Mouse (Mus musculus) cerebellum, adult 9-10 months (tissue): ENCODE measurements around the gene Ppef2.

Experiments
- DNase-seq: peaks from one replicate; pipeline ENCODE4 v3.0.0; 2022

Ppef2 gene

GRCm38 (mm10) chr5:92256218-92256617, at the start of gene Ppef2:
Gene Ppef2 (minus strand): TSS chr5:92256278.
- no peak for DNase-seq

GRCm38 (mm10) chr5:92304291-92304690, 48.2 kb upstream of the Ppef2 start:
- DNase-seq, result no peak

DNA sequence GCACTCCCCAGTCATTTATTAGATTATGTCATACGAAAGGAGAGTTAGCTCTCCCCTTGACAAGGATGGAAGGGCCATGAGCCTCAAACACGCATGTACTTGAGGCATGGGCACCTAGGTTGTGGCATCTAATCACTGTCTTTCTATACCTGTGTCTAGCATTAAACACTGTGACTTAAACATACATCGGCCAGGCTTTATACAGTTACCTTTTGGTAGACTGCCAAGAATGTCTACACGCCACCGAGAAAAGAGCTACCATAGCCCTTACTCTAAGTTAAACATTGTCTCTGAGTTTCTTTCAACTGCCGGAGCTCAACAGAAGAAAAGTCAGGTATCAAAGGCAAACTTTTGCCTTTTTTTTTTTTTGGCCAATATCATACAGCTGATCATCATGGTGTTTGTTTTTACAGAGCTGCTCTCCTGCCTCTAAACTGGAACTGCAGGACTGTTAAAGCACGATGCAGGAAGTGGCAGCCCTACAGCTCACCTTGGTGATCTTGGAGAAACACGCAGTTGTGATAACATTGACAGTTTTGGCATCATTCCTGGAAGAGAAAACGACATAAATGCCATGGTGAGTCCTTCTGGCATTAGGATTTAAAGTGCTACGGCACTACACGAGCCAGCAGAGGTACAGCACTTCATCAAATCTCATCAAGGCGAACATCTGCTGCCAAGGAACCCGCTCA, 46.2 kb upstream of the Ppef2 start:
- no peak for DNase-seq

DNA sequence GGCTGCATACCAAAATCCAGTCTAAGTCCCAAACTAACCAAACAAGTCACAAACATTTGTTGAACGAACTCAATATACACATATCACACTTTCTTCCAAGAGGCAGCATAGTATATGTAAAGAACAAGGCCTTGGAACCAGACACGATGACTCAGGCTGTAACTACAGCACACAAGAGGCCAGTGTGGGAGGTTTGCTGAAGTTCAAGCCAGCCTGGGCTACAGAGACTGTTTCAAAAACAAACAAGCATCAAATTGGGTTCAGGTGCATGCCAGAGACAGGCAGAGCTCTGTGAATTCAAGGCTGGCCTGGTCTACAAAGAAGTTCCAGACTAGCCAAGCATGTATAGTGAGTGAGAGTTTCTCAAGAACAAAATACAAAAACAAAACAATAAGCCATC, 38.4 kb upstream of the Ppef2 start:
- DNase-seq, result no peak

GRCm38 (mm10) chr5:92291652-92292414, 35.8 kb upstream of the Ppef2 start:
- DNase-seq, result no peak

DNA sequence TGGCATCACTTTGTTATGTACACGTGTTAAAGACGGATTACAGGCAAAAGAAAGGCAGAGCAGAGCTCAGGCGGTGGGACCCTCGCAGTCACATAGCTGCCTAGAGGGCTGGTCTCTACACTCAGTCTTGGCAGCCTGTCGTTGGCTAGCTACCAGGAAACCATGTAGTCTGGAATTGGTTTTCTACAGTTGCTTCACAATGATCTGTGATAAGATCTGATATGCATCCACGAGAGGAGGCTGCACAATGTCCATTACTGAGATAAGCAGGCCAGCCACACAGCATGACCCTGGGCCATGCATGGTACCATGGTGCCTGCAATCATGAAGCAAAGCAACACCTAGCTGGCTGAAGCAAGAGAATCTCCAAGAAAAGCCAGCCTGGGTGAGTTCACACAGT, 31.8 kb upstream of the Ppef2 start:
- no peak for DNase-seq

GRCm38 (mm10) chr5:92283107-92283506, 27.0 kb upstream of the Ppef2 start:
- DNase-seq, result no peak

DNA sequence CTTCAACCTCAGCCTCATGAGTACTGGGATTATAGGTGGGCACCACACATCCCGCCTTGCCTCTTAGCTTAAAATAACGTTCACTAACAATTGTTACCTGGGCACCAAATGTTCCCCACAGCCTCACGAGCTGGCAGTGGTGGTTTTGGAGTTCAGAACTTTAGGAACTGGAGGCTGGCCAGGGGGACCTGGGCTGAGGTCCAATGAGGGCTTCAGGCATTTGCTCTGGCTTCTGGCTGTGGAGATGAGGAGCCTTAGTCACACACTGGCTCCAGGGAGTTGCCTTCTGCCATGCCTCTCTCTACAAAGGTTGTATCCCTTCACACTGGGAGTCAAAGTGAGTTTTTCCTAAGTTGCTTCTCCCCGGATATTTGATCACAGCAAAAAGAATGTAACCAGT, 26.5 kb upstream of the Ppef2 start:
- no peak for DNase-seq

DNA sequence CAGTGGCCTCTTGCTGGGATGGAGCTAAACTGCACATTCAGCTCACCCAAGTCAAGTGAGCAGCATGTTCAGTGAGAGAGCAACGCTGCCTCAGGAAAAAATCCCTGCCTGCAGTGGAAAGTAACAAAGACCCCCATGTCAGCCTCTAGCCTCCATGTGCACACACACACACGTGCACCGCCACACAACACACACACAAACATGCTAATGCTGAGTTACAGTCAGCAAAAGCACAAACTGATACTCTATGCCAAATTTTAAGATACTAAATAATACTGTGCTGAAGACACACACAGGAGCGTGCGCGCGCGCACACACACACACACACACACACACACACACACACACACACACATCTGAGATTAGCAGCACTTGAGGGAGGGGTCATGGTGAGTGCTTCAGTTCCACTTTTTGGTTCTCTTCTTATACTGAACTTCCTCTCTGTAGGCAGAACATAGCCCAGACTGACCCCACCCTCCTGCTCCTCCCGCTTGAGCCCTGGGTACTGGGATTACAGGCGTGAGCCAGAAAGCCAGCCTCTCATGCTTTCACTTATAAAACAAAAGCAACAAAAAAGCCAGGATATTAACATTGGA, 23.0 kb upstream of the Ppef2 start:
- DNase-seq, result peak; percentile 22

- peak; percentile 90 for DNase-seq
These were observed 21.6 kb upstream of the Ppef2 start, which contains the start of gene Naaa for GRCm38 (mm10) chr5:92277437-92278394. Gene Naaa (minus strand): TSS chr5:92278170.

DNA sequence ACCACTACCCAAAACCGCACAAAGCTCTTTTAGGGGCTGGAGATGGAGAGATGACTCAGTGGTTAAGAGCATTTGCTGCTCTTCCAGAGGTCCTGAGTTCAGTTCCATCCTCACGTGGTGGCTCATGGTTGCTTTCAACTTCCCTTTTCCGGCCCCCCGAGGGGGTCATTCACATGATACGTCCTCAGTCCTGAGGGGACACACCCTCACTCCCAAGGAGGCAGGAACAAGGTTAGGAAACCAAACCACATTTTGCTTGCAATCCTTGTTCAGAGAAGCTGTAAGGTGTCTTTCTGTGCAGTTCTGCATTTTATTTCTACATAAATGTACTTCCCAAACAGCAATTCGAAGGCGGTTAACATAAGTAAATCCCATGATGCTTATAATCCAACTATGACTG, 14.4 kb upstream of the Ppef2 start:
- DNase-seq, result no peak

GRCm38 (mm10) chr5:92263761-92264359, 7.8 kb upstream of the Ppef2 start:
- peak; percentile 52 for DNase-seq

- no peak for DNase-seq
These were observed 6.6 kb upstream of the Ppef2 start for GRCm38 (mm10) chr5:92262646-92263045.

GRCm38 (mm10) chr5:92254476-92254875, 1.6 kb downstream of the Ppef2 start:
- DNase-seq, result no peak

GRCm38 (mm10) chr5:92252797-92253343, 3.2 kb downstream of the Ppef2 start:
- DNase-seq, result no peak

DNA sequence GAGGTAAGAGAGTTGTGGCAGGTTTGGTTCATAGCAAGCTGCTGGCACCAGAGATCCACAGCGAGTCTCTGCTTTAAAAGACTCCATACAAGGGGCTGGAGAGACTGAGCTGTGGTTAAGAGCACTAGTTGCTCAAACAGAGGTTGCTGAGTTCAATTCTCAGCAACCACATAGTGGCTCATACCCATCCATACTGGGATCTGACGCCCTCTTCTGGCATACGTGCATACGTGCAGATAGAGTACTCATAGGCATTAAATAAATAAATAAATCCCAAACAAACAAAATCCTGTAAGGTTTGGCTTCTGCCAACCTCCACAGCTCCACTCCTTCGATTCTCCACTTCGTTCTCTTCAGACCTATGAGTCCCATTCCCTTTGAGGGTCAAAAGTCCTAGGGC, 4.0 kb downstream of the Ppef2 start:
- no peak for DNase-seq

DNA sequence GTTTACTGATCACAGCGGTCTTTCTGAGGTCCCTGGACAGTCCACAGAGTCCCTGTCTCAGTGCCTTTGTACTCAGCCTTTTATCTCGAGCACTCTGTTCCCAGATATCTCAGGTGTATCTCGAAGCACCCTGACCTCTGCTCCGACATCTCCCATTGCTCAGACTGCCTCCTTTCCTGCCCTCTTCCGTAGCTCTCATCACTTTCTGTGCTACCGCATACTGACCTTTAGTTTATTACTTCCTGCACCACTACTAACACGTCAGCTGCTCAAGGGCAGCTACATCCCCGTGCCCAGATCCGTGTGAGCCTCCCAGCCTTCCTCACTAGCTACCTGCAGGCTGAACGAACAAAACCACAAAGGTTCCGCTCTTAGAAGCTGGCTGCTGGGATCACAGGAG, 7.5 kb downstream of the Ppef2 start:
- no peak for DNase-seq

- no peak for DNase-seq
These were observed 10.6 kb downstream of the Ppef2 start for GRCm38 (mm10) chr5:92245483-92245882.

GRCm38 (mm10) chr5:92244900-92245299, 11.2 kb downstream of the Ppef2 start:
- DNase-seq, result no peak

DNA sequence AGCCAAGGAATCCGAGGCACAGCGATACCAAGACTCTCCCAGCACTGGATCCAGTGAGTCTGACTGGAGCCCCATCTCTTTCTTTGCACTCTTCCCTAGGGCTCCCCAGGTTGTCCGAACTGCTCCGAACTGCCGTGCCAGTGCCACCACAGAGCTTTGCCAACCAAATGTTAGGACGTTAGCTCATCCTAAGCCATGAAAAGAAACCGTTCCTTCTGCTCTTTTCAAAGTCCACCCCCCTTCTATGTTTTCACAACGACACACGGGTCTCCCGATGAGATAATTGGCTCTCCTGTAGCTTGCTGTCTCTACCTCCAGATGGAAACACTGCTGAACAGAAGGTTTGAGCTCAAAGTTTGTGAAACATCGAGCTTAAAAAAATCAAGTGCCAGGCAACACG, 15.3 kb downstream of the Ppef2 start:
- no peak for DNase-seq

DNA sequence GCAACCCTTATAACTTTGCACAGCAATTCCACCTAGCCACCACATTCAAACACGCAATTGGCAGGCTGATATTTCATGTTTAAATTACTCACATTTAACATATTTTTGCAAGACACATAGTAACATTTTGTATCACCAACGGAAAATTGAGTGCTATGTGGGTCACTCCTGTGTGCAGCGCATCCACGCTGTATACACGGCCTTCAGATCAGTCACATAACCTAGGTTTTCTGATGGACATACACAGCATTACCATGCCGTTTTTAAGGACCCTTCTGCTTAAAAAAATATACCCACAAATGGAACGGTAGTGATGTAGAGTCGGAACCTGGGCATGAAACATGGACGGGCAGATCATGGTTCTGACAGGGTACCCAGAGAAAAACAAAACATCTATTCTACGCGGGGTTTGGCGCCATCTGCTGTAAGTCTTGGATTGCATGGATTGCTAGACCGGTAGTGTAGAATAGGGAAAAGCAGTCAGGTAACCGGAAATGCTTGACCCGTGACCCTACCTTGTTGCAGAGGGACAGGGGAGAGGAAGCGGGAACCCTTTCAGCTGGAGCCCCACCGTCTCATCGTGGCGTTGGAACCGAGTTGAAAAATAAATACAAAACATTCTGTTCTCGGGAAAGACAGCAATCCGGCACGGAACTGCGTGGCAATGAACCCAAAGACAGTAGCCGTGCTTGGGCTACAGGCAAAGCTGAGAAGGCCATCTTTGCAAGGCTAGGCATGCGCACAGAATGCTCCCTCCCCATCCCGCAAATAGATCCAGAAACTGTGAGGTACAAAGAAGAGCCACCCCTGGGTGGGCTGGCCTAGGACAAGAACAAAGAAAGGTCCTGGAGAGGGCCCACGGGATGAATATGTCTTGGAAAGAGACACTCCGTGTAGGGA, 16.5 kb downstream of the Ppef2 start:
- peak; percentile 72 for DNase-seq
